In genomic region chr2:158852579-158852978, GRCm38 (mm10) we compare ENCODE assay signal across 9 mouse cellular contexts. TPM values are rescaled to one million over a fixed set of nuclear protein-coding genes. Genes with fewer than 3 reads are reported as not detected.
DNase-seq lines count a peak whose midpoint lies in the region; TF ChIP-seq lines count a peak whose summit lies in the region.
"Had no signal": no experiment of that assay in that cellular context is flagged by ENCODE, and none has a peak within 500 bp of the region (broad histone marks: within the 10 kb centered on the region; RNA-seq: fewer than 3 reads in every experiment).

No protein-coding gene starts in this region.

- H3K4me3 ChIP-seq in left cerebral cortex, adult 2 months, result no peak overlapping the region

- no peak overlapping the region for H3K27ac ChIP-seq in left cerebral cortex, adult 2 months
- H3K27ac ChIP-seq: macrophage had no signal

- peak; percentile 71 to 73 for DNase-seq in cerebellum, postnatal 10 days
- DNase-seq in cerebellum, adult 9-11 months, result no peak
- DNase-seq in left cerebral cortex, adult 2 months (ENCODE audit: extremely low spot score in 1 of 2, low spot score in 2 of 2), result peak in 1 of 2 experiments; percentile 46
- DNase-seq in left cerebral cortex, adult 11 months (ENCODE audit: low spot score), result no peak
- peak; percentile 54 for DNase-seq in R1 (ENCODE audit: low read depth, low spot score)
- DNase-seq in gastrocnemius, postnatal 14 days, result peak; percentile 53
- DNase-seq in lung, postnatal 25 days (ENCODE audit: low spot score), result peak; percentile 24
- peak; percentile 49 to 82 for DNase-seq in thymus, postnatal 10 days (ENCODE audit: low spot score in 2 of 2)

- intact Hi-C loops in left cerebral cortex, adult 2 months (cut with DNase I), result no loop called here
- intact Hi-C loops in gastrocnemius, postnatal 14 days (cut with DNase I; ENCODE audit: low total_unique reads), result no loop called here

- peak; percentile 72 for TF ChIP-seq CTCF in left cerebral cortex, adult 2 months (IDR thresholded peaks at IDR 0.05)

RNA-seq across cellular contexts. Expression of gene Dhx35, which starts 58.0 kb away (rescaled TPM):
- 10 to 100 TPM; 20.6 to 20.9 TPM for total RNA-seq in left cerebral cortex, adult 2 months (2021)
- total RNA-seq in gastrocnemius, postnatal 14 days (2021), result 1 to 10 TPM; 7.2 to 7.8 TPM

Comparison
In these comparisons a context has a peak if more than half of its experiments do, and no peak if none do; other contexts are left out.
1. DNase-seq: peak in cerebellum, postnatal 10 days (2 of 2), R1 (single experiment), gastrocnemius, postnatal 14 days (single experiment), lung, postnatal 25 days (single experiment) and thymus, postnatal 10 days (2 of 2); none in cerebellum, adult 9-11 months (single experiment) and left cerebral cortex, adult 11 months (single experiment).